Mouse (Mus musculus) heart, adult 9 months (tissue): ENCODE results near the gene Rragd.
A peak's percentile ranks its signal among the peaks of the same experiment; 100 is the strongest.
"Not testable (repeated sequence)": the region's sequence is repeated elsewhere in the genome, so short reads cannot be mapped to it uniquely, and the experiment has no call there.

ENCODE experiments used
- DNase-seq, 2 experiments: peaks; one replicate each; pipeline ENCODE4 v3.0.0; 2022; ENCODE audit warnings: low spot score in 2 of 2

Gene Rragd

DNA sequence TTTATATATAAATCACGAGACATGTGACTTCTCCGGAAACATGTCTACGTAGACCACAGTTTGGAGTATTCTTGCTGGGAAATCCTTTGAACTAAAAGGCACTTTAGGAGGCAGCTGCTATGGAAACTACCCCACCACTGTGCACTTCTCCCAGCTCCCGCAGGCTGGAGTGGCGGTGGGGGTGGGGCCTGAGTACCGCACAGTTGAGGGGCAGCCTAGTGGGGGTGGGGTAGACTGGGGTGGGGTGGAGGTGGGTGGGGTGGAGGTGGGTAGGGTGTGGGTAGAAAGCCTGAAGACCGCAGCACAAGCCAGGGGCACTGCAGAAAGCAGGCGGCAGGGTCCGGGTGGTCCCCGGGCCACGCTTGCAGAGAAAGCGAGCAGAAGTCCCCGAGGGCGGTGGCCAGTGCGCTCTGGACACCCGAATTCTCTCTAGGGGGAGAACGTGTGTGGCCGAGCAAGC is at the start of gene Rragd:
Rragd (plus strand) TSS at position 322 of the 460 bp plus-strand sequence.
- DNase-seq = peak; percentile 15 to 21

DNA sequence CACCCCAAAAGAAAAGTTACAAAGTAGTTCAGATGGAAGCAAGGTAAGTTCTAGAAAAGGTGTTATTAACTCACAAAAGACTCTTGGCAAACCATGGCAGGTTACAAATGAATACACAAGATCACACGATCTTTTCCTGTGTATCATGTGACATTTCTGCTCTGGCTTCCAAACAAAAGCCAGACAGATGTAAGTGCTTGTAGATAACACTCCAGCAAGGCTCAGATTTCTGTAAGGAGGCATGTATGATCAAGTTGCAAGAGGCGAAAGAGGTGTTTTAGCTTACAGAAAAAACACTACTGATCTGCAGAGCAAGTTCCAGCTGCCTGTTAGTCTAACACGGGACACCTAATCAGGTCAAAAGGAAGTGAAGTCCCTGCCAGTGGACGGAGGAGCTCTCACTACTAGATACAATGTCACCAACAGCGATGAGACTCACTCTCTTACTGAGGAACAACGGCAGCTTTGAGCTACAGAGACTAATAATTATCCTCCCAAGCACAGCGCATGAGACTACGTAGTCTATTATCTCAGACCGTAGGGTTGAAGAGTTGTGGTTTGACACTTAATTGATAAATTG is 46.0 kb upstream of the Rragd start:
- no peak for DNase-seq

DNA sequence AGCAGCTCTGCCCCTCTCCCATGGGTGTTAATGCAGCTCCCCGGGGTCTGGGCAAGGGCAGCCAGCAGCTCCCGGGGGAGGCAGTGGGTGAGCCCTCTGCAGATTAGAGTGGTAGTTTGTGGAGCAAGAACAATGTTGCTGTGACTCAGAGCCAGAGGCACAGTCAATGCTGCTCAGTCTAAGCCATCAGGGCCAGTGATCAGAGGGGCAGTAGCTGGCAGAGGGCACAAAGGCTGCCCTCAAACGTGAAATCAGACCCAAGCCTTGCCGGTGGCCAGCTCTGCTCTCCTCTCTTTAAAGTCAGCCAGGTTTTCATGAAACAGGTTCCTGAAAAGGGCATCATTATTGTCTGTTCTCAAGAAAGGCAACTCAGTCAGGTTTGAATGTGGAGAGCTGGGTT is 43.3 kb upstream of the Rragd start:
- no peak for DNase-seq

DNA sequence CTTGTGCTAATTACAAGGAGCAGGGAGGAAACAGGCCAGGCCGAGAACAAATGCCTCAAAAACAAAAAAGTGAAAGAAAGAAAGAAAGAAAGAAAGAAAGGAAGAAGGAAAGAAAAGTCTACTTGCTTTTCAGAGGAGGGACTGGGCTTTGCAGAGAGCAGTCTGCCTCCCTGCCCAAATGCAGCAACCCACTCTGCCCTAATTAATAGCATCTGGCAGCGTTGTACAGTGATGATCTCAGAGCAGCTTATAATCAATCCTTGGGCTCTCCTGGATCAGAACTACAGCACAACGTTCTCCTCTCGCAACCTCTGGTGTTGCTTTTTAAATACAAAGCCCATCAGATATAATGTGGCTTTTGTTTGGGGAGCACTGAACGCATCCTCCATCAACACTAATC is 42.9 kb upstream of the Rragd start:
- DNase-seq = no peak

DNA sequence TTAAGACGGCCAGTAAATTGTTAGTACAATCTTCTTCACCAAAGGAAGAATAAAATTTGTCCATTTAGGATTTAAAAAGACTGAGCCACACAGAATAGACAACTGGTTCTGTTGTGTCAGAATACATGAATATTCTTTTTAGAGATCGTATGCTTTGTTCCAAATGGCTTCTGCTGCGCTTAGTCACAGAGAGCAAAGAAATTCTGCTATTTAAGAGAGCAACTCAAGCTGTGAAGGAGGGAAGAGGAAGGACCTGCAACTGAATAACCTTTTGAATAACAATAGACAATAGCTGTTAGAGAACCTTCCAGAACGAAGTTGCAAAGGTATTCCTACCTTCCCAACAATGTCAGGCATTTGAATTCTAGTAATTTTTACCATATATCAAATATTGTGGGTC is 41.9 kb upstream of the Rragd start:
- DNase-seq = no peak

DNA sequence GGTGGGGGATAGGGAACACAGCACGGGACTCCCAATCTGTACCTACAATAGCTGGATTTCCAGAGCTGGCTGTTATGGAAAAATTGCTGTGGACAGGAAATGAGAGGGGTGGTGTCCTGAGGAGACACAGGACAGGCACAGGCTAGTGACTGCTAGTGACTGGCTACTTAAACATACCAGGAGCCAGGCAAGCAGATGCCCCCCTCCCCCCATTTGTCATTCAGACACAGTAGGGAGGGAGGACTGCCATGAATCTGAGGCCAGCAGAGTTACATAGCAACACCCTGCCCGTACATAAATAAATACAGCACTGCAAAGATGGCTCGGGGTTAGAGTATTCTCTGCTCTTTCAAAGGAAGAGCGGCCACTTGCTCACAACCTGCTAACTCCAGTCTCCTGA is 35.2 kb upstream of the Rragd start:
- DNase-seq = peak; percentile 40 to 47

DNA sequence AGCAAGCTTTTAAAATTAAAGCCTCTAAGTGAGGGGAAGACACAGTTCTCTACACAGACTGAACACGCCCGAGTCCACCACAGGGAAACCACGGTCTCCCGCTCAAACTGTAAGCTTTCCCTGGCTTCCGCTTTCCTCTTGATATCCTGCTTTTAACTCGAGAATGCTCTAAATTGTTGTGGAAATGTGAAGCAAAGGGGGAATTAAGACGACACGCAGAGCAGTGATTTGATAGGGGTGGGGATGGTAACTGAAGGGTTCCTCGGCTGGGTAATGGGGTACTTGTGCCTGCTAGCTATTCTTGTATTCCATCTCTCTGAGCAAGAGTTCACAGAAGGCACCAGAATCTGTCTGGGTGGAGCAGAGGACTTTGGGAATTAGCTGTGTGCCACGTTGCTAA is 34.1 kb upstream of the Rragd start:
- no peak for DNase-seq

DNA sequence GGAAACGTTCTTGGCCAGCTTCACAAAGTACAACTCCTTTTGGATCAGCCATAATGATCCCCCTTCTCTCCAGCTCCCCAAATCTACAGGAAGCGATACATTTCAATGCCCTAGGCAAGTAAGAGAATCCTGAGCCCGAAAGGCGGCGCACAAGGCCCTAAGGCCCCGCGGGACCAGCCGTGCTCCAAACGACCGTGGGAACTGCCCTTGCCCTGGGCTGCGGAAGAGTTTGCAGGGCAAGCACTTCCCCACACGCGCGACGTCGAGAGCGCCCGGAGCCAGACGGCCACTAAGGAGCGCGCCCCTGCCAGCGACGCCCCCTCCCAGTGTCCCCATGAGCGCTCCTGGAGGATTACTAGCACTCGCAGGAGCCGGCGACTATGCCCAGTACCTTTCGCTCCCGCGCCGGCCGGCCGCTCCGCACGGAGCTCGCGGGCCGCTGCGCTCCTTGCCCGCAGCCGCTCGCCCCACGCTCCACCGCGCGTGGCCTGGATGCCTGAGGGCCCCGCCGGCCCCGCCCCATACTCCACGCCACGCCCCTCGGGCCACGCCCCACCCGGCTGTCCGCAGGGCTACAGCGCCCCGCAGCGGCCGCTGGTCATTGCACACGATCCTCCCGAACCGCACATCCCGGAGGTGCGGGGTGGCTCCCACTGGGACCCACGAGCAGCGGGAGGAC is 32.3 kb upstream of the Rragd start, which contains the start of gene Ankrd6:
Ankrd6 (minus strand) TSS at position 486 of the 679 bp plus-strand sequence.
- DNase-seq = peak; percentile 43 to 62

DNA sequence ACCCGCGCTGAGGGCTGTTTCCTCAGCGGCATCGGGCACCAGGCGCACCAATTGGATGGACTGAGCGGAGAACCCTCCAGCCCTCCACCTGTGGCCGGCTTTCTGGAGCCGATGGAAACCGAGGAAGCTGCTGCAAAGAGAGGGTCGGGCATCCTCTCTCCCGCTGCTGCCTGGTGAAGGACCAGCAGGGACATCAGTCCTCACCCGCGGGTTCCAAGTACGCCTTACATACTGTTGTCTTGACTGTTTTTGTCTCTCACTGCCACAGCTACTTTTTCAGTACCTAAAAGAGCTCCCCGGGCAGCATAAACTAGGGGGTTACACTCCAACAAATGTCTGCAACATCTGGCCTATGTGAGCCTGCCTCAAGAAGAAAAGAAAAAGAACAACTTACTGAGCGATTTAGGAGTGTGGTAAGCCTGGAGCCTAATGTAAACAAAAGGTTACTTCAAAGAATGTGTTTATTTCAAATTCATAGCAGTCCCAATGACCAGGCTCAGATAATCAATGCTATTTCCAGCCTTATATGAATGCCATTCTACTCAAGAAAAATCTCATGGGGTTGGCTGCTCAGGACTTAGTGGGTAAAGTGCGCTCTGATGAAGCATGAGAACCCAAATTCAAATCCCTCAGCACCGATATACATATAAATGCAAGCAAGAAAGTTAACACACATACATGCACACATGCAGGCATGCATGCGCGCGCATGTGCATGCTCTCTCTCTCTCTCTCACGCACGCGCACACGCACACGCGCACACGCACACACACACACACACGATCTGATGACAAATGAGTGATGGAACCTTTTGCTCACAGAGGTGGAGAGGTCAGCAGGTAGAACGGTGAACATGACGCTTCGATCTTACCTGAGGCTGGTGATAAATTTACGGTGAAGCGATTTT is 31.5 kb upstream of the Rragd start:
- DNase-seq = no peak

DNA sequence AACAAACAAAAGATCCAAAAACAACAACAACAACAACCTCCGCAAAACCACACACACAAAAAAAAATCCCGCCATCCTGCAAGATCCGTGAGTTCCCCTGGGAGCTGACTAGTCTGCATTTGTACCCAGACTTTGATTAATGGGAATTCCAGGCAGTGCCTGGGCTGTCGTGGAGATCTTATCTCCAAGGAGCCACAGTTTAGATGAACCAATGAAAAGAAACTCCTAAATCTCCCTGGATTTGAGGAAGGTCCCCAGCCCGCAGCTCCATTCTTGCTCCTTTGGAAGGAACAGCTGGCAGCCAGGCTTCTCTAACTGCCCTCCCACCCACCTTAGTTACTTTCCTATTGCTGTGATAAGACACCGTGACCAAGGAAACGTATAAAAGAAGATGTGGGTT is 30.2 kb upstream of the Rragd start:
- no peak for DNase-seq

DNA sequence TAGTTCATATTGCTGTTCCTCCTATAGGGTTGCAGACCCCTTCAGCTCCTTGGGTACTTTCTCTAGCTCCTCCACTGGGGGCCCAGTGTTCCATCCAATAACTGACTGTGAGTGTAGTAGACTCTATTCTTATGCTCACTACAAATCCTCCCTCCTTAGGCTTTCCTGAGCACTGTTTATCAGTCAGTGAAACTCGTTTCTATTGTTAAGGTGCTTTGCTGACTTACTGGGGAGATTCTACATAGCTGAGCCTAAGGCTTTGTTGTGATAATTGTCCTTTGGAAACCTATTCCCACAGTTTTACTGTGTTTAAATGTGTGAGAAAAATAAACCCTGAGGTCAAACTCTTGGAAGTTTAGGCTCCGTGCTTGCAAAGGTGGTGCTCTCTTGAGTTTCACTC is 26.4 kb upstream of the Rragd start:
- DNase-seq = no peak

DNA sequence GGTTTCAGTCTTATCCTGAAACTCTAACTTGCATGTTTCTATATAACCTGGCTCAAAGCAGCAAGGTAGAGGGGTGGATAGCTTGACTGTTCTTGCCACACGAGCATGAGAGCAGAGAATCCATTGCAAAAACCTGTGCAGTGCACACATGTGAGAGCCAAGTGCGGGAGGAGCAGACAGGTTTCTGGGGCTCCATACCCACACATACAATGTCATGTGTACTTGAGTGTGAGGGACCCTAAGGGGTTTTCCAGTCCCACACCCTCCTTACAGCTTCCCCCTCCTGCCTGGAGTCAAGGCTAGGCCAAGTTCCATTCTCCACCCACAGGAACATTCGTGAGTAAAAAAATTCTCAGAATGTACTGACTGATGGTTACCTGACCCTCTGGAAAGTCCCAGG is 21.4 kb upstream of the Rragd start:
- no peak for DNase-seq

DNA sequence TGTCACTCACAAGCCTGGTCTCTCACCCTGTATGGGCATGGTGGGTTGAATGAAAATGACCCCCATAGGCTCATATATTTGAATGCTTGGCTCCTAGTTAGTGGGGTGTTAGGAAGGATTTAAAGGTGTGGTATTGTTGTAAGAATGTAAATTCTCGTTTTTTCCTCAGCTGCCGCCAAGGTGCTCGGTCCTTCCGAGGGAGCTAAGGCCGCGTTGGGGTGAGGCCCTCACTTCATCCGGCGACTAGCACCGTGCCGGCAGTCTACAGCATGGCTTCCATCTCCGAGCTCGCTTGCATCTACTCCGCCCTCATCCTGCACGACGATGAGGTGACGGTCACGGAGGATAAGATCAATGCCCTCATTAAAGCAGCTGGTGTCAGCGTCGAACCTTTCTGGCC is 18.2 kb upstream of the Rragd start:
- not testable (repeated sequence) for DNase-seq

DNA sequence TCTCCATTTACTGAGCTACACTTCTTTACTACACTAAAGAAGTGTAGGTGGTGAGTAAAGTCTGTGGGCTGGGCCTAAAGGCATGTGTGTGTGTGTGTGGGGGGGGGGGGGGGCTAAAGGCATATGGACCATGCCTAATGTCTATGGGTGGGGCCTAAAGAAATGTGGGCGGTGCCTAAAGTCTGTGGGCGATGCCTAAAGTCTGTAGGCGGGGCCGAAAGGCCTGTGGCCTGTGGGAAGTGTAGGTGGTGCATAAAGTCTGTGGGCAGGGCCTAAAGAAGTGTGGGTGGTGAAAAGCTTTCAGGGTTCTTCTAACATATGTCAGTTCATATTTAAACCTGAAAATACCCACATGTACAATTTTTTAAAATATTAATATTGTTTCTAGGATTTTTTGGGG is 5.5 kb upstream of the Rragd start:
- no peak for DNase-seq

DNA sequence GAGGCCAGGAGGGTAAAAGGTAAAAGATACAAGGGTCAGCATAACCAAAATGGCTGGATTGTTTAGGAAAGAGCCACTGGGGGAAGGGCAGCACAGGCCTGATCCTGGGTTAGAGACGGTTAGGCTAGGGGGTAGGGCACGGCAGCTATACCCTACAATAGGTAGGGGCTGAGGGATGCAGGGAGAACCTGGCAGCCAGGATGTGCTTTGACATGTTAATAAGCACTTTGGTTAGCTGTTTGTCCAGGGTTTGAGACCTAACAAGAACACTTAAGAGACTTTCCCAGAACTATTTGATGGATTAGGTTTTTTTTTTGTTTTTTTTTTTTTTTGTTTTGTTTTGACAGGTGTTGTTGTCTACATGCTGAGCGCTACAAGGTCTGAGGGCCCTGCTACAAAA is 2.8 kb upstream of the Rragd start:
- no peak for DNase-seq

DNA sequence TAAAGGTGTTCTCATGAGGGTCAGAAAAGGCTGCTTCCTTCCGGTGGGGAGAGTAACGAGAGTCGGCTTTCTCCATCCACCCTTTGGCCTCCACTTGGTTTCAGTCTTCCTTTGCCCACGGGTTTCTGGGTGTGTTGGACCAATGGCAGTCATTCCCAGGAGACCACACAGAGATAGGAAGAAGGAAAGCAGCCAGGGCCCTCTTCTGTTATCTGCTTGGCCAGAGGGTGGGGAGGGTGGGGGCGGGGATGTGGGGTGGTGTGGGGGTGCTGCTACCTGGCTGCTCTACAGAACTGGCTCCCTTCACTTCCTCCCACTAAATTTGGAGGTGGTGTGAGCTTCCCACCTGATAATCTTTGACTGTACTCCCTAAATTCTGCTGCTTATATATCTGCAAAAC is 1.2 kb upstream of the Rragd start:
- peak; percentile 15 to 26 for DNase-seq

DNA sequence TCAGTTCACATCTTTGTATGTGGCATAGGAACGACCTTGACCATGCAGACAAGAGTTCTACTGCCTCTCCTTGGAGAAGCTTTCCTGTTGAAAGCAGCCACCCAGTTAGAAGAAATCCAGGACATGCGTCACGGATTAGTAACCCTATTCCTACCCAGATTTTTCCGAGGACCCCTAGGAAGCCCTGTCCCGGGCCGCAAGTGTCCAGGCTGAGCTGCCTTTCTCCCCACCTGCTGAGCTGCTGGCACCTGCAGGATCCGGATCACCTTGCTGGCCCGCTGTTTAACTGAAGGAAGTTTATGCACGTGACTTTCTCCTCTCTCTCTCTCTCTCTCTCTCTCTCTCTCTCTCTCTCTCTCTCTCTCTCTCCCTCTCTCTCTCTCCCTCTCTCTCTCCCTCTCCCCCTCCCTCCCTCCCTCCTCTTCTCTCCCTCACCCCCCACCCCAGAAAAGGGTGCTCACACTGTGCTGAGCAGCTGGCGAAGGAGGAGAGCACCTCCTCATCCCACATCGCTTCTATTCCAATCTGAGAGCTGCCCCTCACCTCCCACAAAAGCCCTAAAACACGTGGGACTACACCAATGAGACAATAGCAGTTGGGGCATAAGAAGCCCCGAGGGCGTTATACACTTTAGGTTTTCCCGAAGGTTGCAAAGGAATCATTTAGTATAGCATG is 659 bp upstream of the Rragd start:
- DNase-seq = no peak

DNA sequence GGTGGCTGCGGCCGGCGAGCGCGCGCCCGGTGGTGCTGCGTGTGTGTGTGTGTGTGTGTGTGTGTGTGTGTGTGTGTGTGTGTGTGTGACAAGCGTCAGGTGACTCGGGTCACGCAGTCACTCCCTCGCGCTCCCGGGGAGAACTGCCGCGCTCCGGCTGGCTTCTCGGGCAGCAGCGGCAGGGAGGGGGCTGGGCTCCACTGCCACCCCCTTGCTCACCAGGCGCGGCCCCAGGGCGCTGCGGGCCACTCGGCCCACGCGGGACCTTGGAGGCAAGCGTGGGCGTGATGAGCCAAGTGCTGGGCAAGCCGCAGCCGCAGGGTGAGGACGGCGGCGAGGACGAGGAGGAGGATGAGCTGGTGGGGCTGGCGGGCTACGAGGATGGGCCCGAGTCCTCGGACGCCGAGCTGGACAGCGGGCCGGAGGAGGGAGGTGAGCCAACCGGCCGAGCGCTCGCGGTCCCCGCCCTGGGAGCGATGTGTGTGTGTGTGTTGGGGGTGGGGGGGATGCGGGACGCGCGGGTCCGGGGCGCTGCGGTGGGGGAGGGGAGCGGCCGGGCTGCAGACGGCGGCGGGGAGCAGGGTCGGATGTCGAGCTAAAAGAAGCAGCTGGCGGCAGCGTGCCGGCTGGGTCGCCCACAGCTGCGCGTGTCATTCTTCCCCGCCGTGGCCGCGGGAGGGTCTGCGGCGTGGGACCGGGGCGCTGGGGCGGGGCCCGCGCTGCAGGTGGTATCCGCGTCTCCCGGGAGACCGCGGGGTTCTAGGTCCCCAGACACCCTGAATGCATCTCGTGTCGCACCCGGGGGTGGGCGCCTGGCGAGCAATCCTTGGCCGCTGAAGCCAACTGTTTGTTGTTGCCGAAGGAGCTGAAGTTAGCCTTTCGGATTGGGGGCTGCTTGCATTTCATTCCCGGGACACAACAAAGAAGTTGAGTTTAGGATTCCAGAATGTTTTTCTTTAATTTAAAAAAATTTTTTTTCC is 629 bp downstream of the Rragd start:
- DNase-seq = peak; percentile 44 to 61

DNA sequence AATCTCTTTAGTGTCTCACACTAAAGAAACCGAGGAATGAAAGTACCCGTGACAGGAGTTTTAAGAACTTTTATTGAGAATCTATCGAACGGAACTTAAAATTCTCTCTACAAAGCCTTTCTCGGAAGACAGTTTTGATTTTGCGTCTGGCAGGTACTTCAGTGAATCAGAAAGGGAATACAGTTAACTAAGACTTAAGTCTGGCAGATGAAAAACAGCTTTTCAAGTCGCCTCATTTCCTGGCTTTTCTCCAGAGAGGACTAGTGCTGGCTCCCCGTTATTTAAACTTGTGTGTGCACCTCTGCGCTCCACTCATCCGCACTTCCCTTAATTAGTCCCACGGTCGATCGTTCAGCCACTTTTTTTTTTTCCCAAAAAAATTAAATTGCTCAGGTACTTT is 1.4 kb downstream of the Rragd start:
- no peak for DNase-seq

DNA sequence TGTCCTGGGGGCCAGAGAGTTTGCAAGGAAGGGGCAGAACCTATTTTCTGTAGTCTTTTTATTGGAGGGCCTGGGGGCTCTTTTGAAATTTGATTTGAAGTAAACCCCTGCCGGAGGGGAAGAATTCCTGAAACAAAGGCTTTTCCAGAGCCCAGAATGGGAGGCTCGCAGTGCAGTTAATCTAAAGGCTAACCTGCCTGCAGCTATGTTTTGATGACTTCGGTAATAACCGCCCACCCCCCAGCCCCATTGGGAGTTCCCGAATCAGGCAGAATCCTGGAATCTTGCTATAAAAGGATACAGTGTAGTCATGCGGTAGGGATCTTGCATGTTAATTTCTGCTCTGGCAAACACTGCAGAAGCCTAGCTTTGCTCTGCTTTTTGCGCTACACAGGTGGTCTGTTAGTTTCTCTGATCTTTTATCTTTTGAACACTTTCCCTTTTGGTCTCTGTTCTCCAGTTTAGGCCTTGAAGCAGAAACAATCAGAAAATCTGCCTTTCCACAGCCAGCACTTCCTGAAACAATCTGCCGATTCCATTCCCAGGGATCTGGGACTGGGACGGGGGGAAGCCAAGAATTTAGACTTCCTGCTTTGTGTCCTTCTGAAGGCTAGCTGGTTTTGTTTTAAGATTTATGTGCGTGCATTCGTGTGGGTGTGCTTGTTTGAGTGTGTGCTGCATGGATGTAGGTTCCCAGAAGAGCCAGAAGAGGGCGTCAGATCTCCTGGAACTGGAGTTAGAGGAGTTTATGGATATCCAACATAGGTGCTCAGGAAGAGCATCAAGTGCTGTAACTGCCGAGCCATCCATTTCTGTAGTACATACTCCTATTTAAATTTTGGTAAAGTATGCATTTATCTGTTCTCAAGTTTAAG is 2.2 kb downstream of the Rragd start:
- DNase-seq = no peak
